Mouse (Mus musculus): ENCODE measurements around the gene Olfr582.

Gene Olfr582

DNA sequence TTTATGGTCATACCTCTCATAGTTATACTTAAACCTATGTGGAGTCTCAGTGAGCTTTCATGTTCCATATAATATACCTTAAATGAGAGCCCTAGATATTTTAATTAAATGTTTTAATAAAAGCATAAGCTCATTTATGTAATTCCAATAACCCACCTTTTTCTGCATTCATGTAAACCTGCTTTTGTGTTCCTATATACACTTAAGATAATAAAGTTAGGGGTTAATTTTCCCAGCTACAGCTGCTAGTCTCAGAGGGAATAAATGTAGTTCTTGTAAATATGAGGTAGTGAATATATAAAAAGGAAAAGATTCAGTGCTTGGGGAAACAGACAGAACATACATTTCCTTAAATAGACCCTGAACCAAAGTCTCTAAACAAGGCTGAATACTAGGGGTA is at the start of gene Olfr582:
TSS of gene Olfr582 (plus strand) at position 301 of the 400 bp plus-strand sequence.
- no peak for DNase-seq (ENCODE audit: low spot score)

DNA sequence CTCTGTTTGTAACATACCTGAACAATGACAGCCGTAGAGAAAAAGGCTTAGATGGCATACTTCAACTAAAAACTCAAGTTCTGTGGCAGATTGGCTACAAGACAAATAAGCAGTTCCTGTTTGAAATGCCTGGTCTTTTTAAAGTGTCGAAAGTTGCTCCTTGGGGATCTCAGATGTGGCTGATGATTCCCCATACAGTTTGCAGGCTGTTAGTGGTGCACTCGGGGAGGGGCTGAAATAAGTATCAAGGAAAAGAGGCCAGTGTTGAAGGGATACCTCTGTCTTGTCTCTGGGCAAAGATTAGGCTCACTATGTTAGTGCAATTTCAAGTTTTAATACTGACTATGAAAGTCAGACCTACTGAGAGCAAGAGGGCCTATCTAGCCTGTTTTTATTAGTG is 48.6 kb upstream of the Olfr582 start, which contains the start of gene Olfr578:
TSS of gene Olfr578 (minus strand) at position 101 of the 400 bp plus-strand sequence.
- DNase-seq (ENCODE audit: low spot score), result no peak

DNA sequence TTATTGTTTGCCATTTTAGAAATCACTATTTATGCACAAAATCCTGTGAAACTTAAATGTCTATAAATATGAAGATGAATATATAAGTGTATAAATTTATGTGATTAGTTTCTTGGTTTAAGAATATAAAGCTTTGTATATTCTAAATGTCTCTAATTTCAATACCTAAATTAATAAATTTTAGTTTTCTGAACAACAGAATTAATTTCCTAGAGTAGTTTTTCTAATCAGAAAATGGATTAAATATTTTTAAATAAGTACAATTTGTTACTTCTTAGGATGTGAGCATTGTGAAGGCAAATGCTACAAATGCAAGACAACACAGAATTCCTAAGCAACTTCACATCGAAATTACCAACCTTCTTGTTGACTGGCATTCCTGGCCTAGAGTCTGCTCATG is 13.2 kb downstream of the Olfr582 start, which contains the start of gene Olfr583:
TSS of gene Olfr583 (plus strand) at position 301 of the 400 bp plus-strand sequence.
- no peak for DNase-seq (ENCODE audit: low spot score)

- DNase-seq (ENCODE audit: low spot score), result no peak
These were observed 43.8 kb downstream of the Olfr582 start, which contains the start of gene Olfr584 for GRCm38 (mm10) chr7:103081585-103081984. Gene Olfr584 (plus strand): TSS chr7:103081885.
